Mouse (Mus musculus) cortical plate, adult 2 months (tissue): Measurements from ENCODE around the gene Lnx1. TPM values are rescaled to one million over a fixed set of nuclear protein-coding genes. Genes with fewer than 3 reads are reported as not detected.

Experiments
- H3K27ac ChIP-seq: fragments of 200-500 bp; 2 replicates; pipeline ENCODE4 v1.5.1; 2012; ENCODE audit warnings: low read length, control low read depth, inconsistent platforms; ENCODE audit not compliant: insufficient read depth
- H3K4me1 ChIP-seq: fragments of 200-500 bp; 2 replicates; pipeline ENCODE4 v1.6.1; 2011; ENCODE audit warnings: low read length; ENCODE audit not compliant: control insufficient read depth, insufficient read depth
- H3K4me3 ChIP-seq: fragments of 200-500 bp; 2 replicates; pipeline ENCODE4 v1.5.1; 2011; ENCODE audit warnings: mild to moderate bottlenecking, low read length, control low read depth; ENCODE audit not compliant: insufficient read depth
- CTCF ChIP-seq: fragments of 200-500 bp; IDR thresholded peaks from 2 replicates; pipeline ENCODE4 v1.5.1; 2011; ENCODE audit warnings: mild to moderate bottlenecking, control low read depth, low read length; ENCODE audit not compliant: insufficient read depth; ENCODE audit errors: extremely low read depth
- POLR2A ChIP-seq: fragments of 200-500 bp; IDR thresholded peaks from 2 replicates; pipeline ENCODE4 v1.6.1; 2011; ENCODE audit warnings: mild to moderate bottlenecking, low read length, control low read depth; ENCODE audit not compliant: insufficient read depth; ENCODE audit errors: extremely low read depth
- polyA plus RNA-seq: library from polyadenylated mRNA; depleted of rRNA; stranded (reverse); fragments of >200 nt; gene quantifications from 2 replicates; pipeline ENCODE4 v1.2.3, GENCODE M21; 2012; rRNA removed

Lnx1 gene
- polyA plus RNA-seq, 1 experiment, result 38.1 TPM

DNA sequence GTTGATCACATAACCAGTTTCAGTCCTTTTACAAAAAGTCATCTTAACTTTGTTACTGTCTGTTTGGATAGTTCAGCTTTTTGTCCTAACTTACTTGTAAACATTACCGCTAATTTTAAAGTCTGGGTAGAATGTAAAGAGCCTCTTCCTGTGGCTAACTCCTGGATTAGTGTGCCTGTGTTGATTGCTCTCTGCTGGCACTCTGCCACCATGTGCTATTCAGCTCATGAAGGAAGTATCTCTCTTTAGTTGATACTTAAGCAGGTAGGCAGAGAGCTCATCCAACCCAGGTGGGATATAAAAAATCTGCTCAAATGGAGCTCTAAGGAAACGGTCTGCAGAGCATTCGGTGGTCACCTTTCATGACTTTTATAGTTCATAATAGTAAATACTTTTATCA, 101.5 kb downstream of the Lnx1 start:
- Histone ChIP-seq H3K4me3 (no peak overlapping the region), H3K27ac (no peak overlapping the region), H3K4me1 (no peaks in the 10 kb centered on the region)
- no peak for TF ChIP-seq CTCF
- TF ChIP-seq POLR2A, result no peak

DNA sequence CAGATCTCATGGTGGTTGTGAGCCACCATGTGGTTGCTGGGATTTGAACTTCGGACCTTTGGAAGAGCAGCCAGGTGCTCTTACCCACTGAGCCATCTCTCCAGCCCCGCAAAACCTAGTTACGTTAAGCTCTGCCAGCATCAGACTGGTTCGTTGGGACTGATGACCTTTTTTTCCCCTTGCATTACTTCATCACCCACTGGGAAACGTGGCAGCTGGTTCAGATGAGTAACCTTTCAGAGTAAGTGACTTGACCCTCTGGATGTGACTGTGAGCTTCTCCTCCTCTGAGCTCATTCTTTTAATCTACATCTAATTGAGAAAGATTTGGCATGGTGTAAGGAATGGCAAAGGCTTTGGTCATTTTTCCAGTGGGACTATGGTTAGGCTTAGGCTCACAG, 102.7 kb downstream of the Lnx1 start:
- TF ChIP-seq POLR2A (no peak), CTCF (no peak)
- H3K4me3 ChIP-seq, result no peak overlapping the region
- H3K27ac ChIP-seq, result no peak overlapping the region
- no peaks in the 10 kb centered on the region for H3K4me1 ChIP-seq

DNA sequence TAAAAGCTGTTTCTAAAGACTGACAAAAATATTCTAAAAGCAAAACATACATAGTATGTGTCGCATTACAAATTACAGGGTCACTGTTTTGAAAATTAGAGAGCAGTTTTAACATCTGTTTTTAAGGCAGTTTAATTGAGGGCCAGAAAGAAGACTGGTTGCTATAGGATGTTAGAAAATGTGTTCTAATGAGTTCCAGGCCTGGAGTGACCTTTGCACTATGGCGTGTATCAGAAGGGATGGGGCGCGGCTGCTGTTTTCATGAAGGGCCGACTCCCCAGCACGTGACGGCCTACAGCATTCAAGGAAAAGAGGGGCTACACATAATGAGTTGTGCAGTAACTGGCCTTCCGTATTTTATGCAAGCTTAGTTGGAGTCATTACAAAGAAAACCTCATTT, 109.6 kb downstream of the Lnx1 start:
- Histone ChIP-seq H3K4me1 (no peaks in the 10 kb centered on the region), H3K27ac (no peak overlapping the region), H3K4me3 (no peak overlapping the region)
- TF ChIP-seq POLR2A, result no peak
- TF ChIP-seq CTCF, result no peak

- TF ChIP-seq CTCF (no peak), POLR2A (no peak)
- Histone ChIP-seq H3K4me3 (no peak overlapping the region), H3K27ac (no peak overlapping the region), H3K4me1 (no peaks in the 10 kb centered on the region)
These were observed 111.3 kb downstream of the Lnx1 start for GRCm38 (mm10) chr5:74591413-74591812.

- Histone ChIP-seq H3K27ac (no peak overlapping the region), H3K4me3 (no peak overlapping the region), H3K4me1 (no peaks in the 10 kb centered on the region; the same call in 1 of the 2 replicates)
- no peak for TF ChIP-seq POLR2A
- no peak for TF ChIP-seq CTCF
These were observed 113.6 kb downstream of the Lnx1 start for GRCm38 (mm10) chr5:74589133-74589532.

DNA sequence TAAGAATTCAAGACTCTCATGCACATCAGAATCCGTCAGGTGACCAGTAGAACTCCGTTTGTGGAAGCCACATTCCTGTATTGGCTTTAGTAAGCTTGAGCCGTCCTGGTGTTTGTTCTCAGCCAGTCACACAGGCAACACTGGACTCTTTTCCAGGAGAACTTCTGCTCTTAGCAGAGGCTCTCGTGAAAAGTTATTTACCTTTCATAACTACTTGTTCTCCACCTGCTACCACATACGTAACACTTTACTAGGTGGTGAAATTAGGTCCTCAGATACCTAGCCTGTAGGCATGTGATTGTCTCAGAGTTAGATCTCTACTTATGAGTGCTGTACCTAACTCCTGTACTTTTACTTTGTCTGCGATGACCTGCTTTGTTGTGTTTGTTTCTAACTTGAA, 130.9 kb downstream of the Lnx1 start:
- Histone ChIP-seq H3K27ac (no peak overlapping the region), H3K4me1 (no peaks in the 10 kb centered on the region; the same call in 1 of the 2 replicates), H3K4me3 (no peak overlapping the region)
- TF ChIP-seq CTCF, result no peak
- TF ChIP-seq POLR2A, result no peak

- no peak overlapping the region for H3K4me3 ChIP-seq
- no peak overlapping the region for H3K27ac ChIP-seq
- TF ChIP-seq CTCF (no peak), POLR2A (no peak)
- H3K4me1 ChIP-seq, result no peaks in the 10 kb centered on the region
These were observed 141.6 kb downstream of the Lnx1 start for GRCm38 (mm10) chr5:74561151-74561550.

DNA sequence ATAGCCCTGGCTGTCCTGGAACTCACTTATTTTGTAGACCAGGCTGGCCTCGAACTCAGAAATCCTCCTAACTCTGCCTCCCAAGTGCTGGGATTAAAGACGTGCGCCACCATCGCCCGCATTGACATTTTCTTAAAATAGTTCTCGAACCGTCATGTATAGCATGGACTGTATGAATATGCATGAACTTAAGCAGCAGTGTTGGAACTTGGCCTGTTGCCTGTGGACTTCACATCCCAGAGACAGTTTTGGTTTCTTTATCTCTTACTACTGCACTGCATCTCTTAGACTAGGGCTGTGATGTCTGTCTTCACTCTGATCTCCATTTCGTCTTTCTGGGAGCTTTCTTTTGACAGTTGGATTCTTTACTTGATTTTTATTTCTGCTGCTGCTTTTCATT, 153.1 kb downstream of the Lnx1 start:
- Histone ChIP-seq H3K4me1 (no peaks in the 10 kb centered on the region), H3K4me3 (no peak overlapping the region), H3K27ac (no peak overlapping the region)
- no peak for TF ChIP-seq POLR2A
- TF ChIP-seq CTCF, result no peak

GRCm38 (mm10) chr5:74545606-74546005, 157.1 kb downstream of the Lnx1 start:
- no peaks in the 10 kb centered on the region; the same call in 1 of the 2 replicates for H3K4me1 ChIP-seq
- H3K27ac ChIP-seq, result no peak overlapping the region
- TF ChIP-seq POLR2A (no peak), CTCF (no peak)
- H3K4me3 ChIP-seq, result no peak overlapping the region

Other genes with a start within 250 kb of the Lnx1 start
- gene Scfd2, start 171.2 kb downstream of the Lnx1 start, polyA plus RNA-seq, result 21.9 and 22.7 TPM in 2 replicates
- 52.0 and 59.0 TPM in 2 replicates for gene Fip1l1, start 167.5 kb downstream of the Lnx1 start, polyA plus RNA-seq